Comparison of ENCODE assay signal across 21 mouse cellular contexts in the genomic region with DNA sequence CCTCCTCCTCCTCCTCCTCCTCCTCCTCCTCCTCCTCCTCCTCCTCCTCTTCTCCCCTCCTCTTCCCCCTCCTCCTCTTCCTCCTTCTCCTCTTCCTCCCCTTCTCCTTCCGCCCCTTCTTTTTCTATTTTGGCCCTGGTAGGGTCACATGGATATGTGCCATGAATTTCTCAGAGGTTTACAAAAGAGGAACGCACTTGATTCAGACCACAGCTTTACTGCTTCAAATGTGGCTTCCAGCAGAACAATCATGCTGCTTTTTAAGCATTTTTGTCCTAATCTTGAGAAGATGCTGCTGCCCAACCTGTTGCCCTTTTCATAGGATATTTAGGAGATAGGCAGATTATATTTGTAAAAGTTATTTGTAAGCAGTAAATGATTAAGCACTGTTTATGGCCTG.
DNase-seq lines count a peak whose midpoint lies in the region; ATAC-seq and TF ChIP-seq lines count a peak whose summit lies in the region.
"Had no signal": no experiment of that assay in that cellular context is flagged by ENCODE, and none has a peak within 500 bp of the region (broad histone marks: within the 10 kb centered on the region; RNA-seq: fewer than 3 reads in every experiment).

No protein-coding gene starts in this region.

- no peaks in the 10 kb centered on the region for H3K27me3 ChIP-seq in lung, embryonic 14.5 days (ENCODE audit: insufficient read depth, low read length)
- no peaks in the 10 kb centered on the region for H3K27me3 ChIP-seq in MEL (ENCODE audit: control insufficient read depth in 1 of 2, insufficient read depth in 2 of 2, low read length in 2 of 2)
- H3K27me3 ChIP-seq in embryonic facial prominence, embryonic 14.5 days (replicated peaks; ENCODE audit: control insufficient read depth, insufficient read depth, low read length), result no peaks in the 10 kb centered on the region
- H3K27me3 ChIP-seq: embryonic facial prominence, embryonic 12.5 days; forebrain, embryonic 13.5 days; forebrain, embryonic 15.5 days; Patski had no signal

- ATAC-seq in lung, embryonic 14.5 days (ENCODE audit: insufficient read depth), result no peak
- ATAC-seq in embryonic facial prominence, embryonic 14.5 days (ENCODE audit: low read depth), result no peak
- ATAC-seq: activated CD4-positive, CD25-positive, alpha-beta regulatory T cell, adult 4 months; forebrain, embryonic 15.5 days; forebrain, postnatal 0 days; Patski had no signal

- TF ChIP-seq RAD21 in MEL (IDR thresholded peaks at IDR 0.05; ENCODE audit: low read depth, low read length), result no peak

- TF ChIP-seq CTCF in lung, embryonic 14.5 days (IDR thresholded peaks at IDR 0.05; ENCODE audit: low read depth), result no peak
- TF ChIP-seq CTCF in MEL (IDR thresholded peaks at IDR 0.05 in 2 of 3, conservative IDR thresholded peaks at IDR 0.05 in 1 of 3; ENCODE audit: control insufficient read depth in 1 of 3, insufficient read depth in 1 of 3, low read depth in 2 of 3, low read length in 3 of 3, poor library complexity in 1 of 3, severe bottlenecking in 1 of 3), result no peak
- no peak for TF ChIP-seq CTCF in layer of hippocampus, adult 2 months (conservative IDR thresholded peaks at IDR 0.05)

- H3K4me1 ChIP-seq in lung, embryonic 14.5 days (ENCODE audit: insufficient read depth), result peaks cover 8% of the 10 kb centered on the region; the same call in 1 of the 2 replicates
- peaks cover 20 to 30% of the 10 kb centered on the region in 2 experiments for H3K4me1 ChIP-seq in MEL (ENCODE audit: control insufficient read depth in 1 of 2, insufficient read depth in 2 of 2, low read length in 2 of 2)
- peaks cover 15% of the 10 kb centered on the region; the same call in 1 of the 2 replicates for H3K4me1 ChIP-seq in embryonic facial prominence, embryonic 14.5 days (ENCODE audit: control insufficient read depth, insufficient read depth, low read length)
- H3K4me1 ChIP-seq: forebrain, embryonic 13.5 days; forebrain, embryonic 15.5 days had no signal

- DNase-seq in heart, adult 11 months, result peak; percentile 16
- DNase-seq in heart, adult 9 months (ENCODE audit: low spot score in 2 of 2), result no peak
- DNase-seq in lung, embryonic 14.5 days, result peak; percentile 53
- no peak for DNase-seq in lung, adult 18-20 months
- peak; percentile 50 for DNase-seq in MEL (ENCODE audit: low read depth, low spot score)
- no peak for DNase-seq in embryonic facial prominence, embryonic 14.5 days (ENCODE audit: low spot score)
- no peak for DNase-seq in layer of hippocampus, adult 2 months (ENCODE audit: low spot score in 2 of 2)
- DNase-seq: adrenal gland, adult 8-10 months; adrenal gland, postnatal 14 days; adrenal gland, postnatal 36 days; cerebellum, adult 11-12 months; cerebellum, adult 2 months; cerebellum, adult 9-10 months; cerebellum, postnatal 10 days; cerebellum, postnatal 36 days; forebrain, postnatal 0 days had no signal

- H3K27ac ChIP-seq in lung, embryonic 14.5 days (ENCODE audit: low read depth), result no peak overlapping the region
- peak overlapping the region; percentile 19; the same call in 1 of the 2 replicates for H3K27ac ChIP-seq in MEL (ENCODE audit: control insufficient read depth, low read depth, low read length)
- 0 out of 2 replicates have a peak overlapping the region, but pooled peaks have one; percentile 3 for H3K27ac ChIP-seq in embryonic facial prominence, embryonic 14.5 days (replicated peaks; ENCODE audit: low read depth, low read length)
- H3K27ac ChIP-seq in layer of hippocampus, adult 2 months, result no peak overlapping the region
- H3K27ac ChIP-seq: forebrain, embryonic 13.5 days; forebrain, embryonic 15.5 days had no signal

- H3K36me3 ChIP-seq in lung, embryonic 14.5 days (ENCODE audit: insufficient read depth), result no peaks in the 10 kb centered on the region
- peaks cover 0 to 30% of the 10 kb centered on the region in 2 experiments; a peak in 2 of 4 replicates for H3K36me3 ChIP-seq in MEL (ENCODE audit: control insufficient read depth in 1 of 2, insufficient read depth in 2 of 2, low read length in 2 of 2)
- no peaks in the 10 kb centered on the region for H3K36me3 ChIP-seq in embryonic facial prominence, embryonic 14.5 days (ENCODE audit: control insufficient read depth, insufficient read depth, low read length)
- H3K36me3 ChIP-seq: embryonic facial prominence, embryonic 12.5 days; forebrain, embryonic 15.5 days had no signal

- TF ChIP-seq EP300 in MEL (IDR thresholded peaks at IDR 0.05; ENCODE audit: low read depth in 1 of 2, low read length in 2 of 2), result no peak

- H3K4me3 ChIP-seq in lung, embryonic 14.5 days (ENCODE audit: low read depth, low read length), result no peak overlapping the region
- no peak overlapping the region for H3K4me3 ChIP-seq in MEL (ENCODE audit: control insufficient read depth in 1 of 2, insufficient read depth in 1 of 2, low read depth in 2 of 2, low read length in 2 of 2)
- H3K4me3 ChIP-seq in embryonic facial prominence, embryonic 14.5 days (ENCODE audit: low read depth, low read length), result no peak overlapping the region
- H3K4me3 ChIP-seq in layer of hippocampus, adult 2 months, result no peak overlapping the region
- H3K4me3 ChIP-seq: embryonic facial prominence, embryonic 12.5 days; forebrain, embryonic 13.5 days; forebrain, embryonic 15.5 days had no signal

- 37% methylated on average over 1 of the region's 2 CpGs for WGBS in lung, embryonic 14.5 days
- WGBS in embryonic facial prominence, embryonic 14.5 days, result 62% methylated on average over 1 of the region's 2 CpGs

- H3K9ac ChIP-seq in lung, embryonic 14.5 days, result no peak overlapping the region
- H3K9ac ChIP-seq in MEL (ENCODE audit: control insufficient read depth, low read depth, low read length, poor library complexity, severe bottlenecking), result no peak overlapping the region
- H3K9ac ChIP-seq in embryonic facial prominence, embryonic 14.5 days (ENCODE audit: low read depth, low read length), result no peak overlapping the region
- H3K9ac ChIP-seq: embryonic facial prominence, embryonic 12.5 days; forebrain, embryonic 13.5 days; forebrain, embryonic 15.5 days; forebrain, postnatal 0 days had no signal

- no peak overlapping the region for H3K4me2 ChIP-seq in lung, embryonic 14.5 days
- H3K4me2 ChIP-seq in embryonic facial prominence, embryonic 14.5 days (ENCODE audit: low read depth, low read length), result no peak overlapping the region
- H3K4me2 ChIP-seq: embryonic facial prominence, embryonic 12.5 days; forebrain, embryonic 13.5 days; forebrain, embryonic 15.5 days had no signal

- TF ChIP-seq POLR2A in MEL (IDR thresholded peaks at IDR 0.05; ENCODE audit: control insufficient read depth in 1 of 2, insufficient read depth in 1 of 2, low read depth in 1 of 2, low read length in 2 of 2, poor library complexity in 1 of 2), result no peak

- H3K79me2 ChIP-seq in MEL (ENCODE audit: control insufficient read depth, insufficient read depth, low read length, poor library complexity), result no peaks in the 10 kb centered on the region

- H3K9me3 ChIP-seq in lung, embryonic 14.5 days (ENCODE audit: low read depth, low read length), result no peaks in the 10 kb centered on the region
- no peaks in the 10 kb centered on the region for H3K9me3 ChIP-seq in MEL (replicated peaks; ENCODE audit: insufficient read depth, low read length)
- H3K9me3 ChIP-seq in embryonic facial prominence, embryonic 14.5 days (ENCODE audit: control insufficient read depth, low read length), result no peaks in the 10 kb centered on the region
- H3K9me3 ChIP-seq: embryonic facial prominence, embryonic 12.5 days; forebrain, embryonic 13.5 days; forebrain, embryonic 15.5 days had no signal

TF ChIP-seq in MEL, 35 proteins besides CTCF, POLR2A, EP300 and RAD21:
- no peak for TF ChIP-seq SIN3A (IDR thresholded peaks at IDR 0.05; ENCODE audit: low read length)
- no peak for TF ChIP-seq ZKSCAN1 (IDR thresholded peaks at IDR 0.05; ENCODE audit: low read depth, low read length)
- TF ChIP-seq MYB (IDR thresholded peaks at IDR 0.05; ENCODE audit: low read depth, low read length), result no peak
- TF ChIP-seq MAZ (IDR thresholded peaks at IDR 0.05; ENCODE audit: low read depth, low read length), result no peak
- TF ChIP-seq NRF1 (IDR thresholded peaks at IDR 0.05; ENCODE audit: insufficient read depth, low read depth, low read length, poor library complexity, severe bottlenecking), result no peak
- TF ChIP-seq MAX (IDR thresholded peaks at IDR 0.05; ENCODE audit: low read length), result no peak
- TF ChIP-seq GABPA (IDR thresholded peaks at IDR 0.05; ENCODE audit: low read depth, low read length), result no peak
- TF ChIP-seq ZC3H11A (IDR thresholded peaks at IDR 0.05; ENCODE audit: low read depth, low read length), result no peak
- no peak for TF ChIP-seq BHLHE40 (IDR thresholded peaks at IDR 0.05; ENCODE audit: borderline replicate concordance, low read depth, low read length)
- no peak for TF ChIP-seq SMC3 (IDR thresholded peaks at IDR 0.05; ENCODE audit: low read depth, low read length)
- no peak for TF ChIP-seq MYC (IDR thresholded peaks at IDR 0.05; ENCODE audit: low read depth, low read length)
- TF ChIP-seq CHD2 (IDR thresholded peaks at IDR 0.05; ENCODE audit: low read length), result no peak
- no peak for TF ChIP-seq USF2 (IDR thresholded peaks at IDR 0.05; ENCODE audit: borderline replicate concordance in 1 of 2, insufficient read depth in 1 of 2, low read depth in 1 of 2, low read length in 2 of 2)
- no peak for TF ChIP-seq UBTF (IDR thresholded peaks at IDR 0.05; ENCODE audit: borderline replicate concordance, insufficient read depth, low read depth, low read length)
- no peak for TF ChIP-seq E2F4 (IDR thresholded peaks at IDR 0.05; ENCODE audit: borderline replicate concordance, low read depth, low read length)
- TF ChIP-seq USF1 (IDR thresholded peaks at IDR 0.05; ENCODE audit: low read depth, low read length), result no peak

Comparison
In these comparisons a context has a peak if more than half of its experiments do, and no peak if none do; other contexts are left out.
1. DNase-seq: peak in heart, adult 11 months (single experiment), lung, embryonic 14.5 days (single experiment) and MEL (single experiment); none in heart, adult 9 months (0 of 2), lung, adult 18-20 months (0 of 2), embryonic facial prominence, embryonic 14.5 days (single experiment) and layer of hippocampus, adult 2 months (0 of 2).
2. H3K27ac ChIP-seq: peak in MEL (single experiment) and embryonic facial prominence, embryonic 14.5 days (single experiment); none in lung, embryonic 14.5 days (single experiment) and layer of hippocampus, adult 2 months (single experiment).